Mouse (Mus musculus) limb, embryonic 13.5 days (tissue): Measurements from ENCODE around the gene Unc45b. TPM values are rescaled to one million over a fixed set of nuclear protein-coding genes. Genes with fewer than 3 reads are reported as not detected.
A peak's percentile ranks its signal among the peaks of the same experiment; 100 is the strongest.
"Not testable (repeated sequence)": the region's sequence is repeated elsewhere in the genome, so short reads cannot be mapped to it uniquely, and the experiment has no call there.

Experiments
- ATAC-seq: fragments of 200-750 bp; cut with Nextera tagmentation; 2 replicates; pipeline ENCODE4 v1.8.0; 2017; ENCODE audit warnings: low read depth, moderate number of reproducible peaks, moderate TSS enrichment; ENCODE audit not compliant: low FRiP score
- H3K27ac ChIP-seq: fragments of 300-500 bp; sonication (generic); 2 replicates; pipeline ENCODE4 v1.5.1; 2015; ENCODE audit warnings: inconsistent platforms, mild to moderate bottlenecking, moderate library complexity
- H3K27me3 ChIP-seq: fragments of 300-500 bp; sonication (generic); 2 replicates; pipeline ENCODE4 v1.6.1; 2015; ENCODE audit warnings: mild to moderate bottlenecking, inconsistent platforms
- H3K36me3 ChIP-seq: fragments of 300-500 bp; sonication (generic); 2 replicates; pipeline ENCODE4 v1.6.1; 2015; ENCODE audit warnings: inconsistent platforms, mild to moderate bottlenecking, moderate library complexity
- H3K4me1 ChIP-seq: fragments of 300-500 bp; sonication (generic); 2 replicates; pipeline ENCODE4 v1.6.1; 2015; ENCODE audit warnings: inconsistent platforms
- H3K4me2 ChIP-seq: fragments of 300-500 bp; sonication (generic); replicated peaks from 2 replicates; pipeline ENCODE4 v1.6.1; 2015; ENCODE audit warnings: inconsistent platforms, mild to moderate bottlenecking, moderate library complexity
- H3K4me3 ChIP-seq: fragments of 300-500 bp; sonication (generic); 2 replicates; pipeline ENCODE4 v1.5.1; 2015; ENCODE audit warnings: moderate library complexity, mild to moderate bottlenecking, inconsistent platforms
- H3K9ac ChIP-seq: fragments of 300-500 bp; sonication (generic); 2 replicates; pipeline ENCODE4 v1.6.1; 2015; ENCODE audit warnings: mild to moderate bottlenecking, inconsistent platforms
- H3K9me3 ChIP-seq: fragments of 300-500 bp; sonication (generic); 2 replicates; pipeline ENCODE4 v1.6.1; 2016; ENCODE audit warnings: inconsistent platforms
- WGBS: fragments of 180-500 bp; shearing (Covaris S2); methylation state at CpG from one replicate; pipeline ENCODE4 v1.1.7; 2015; 5-methylcytosine and 5-hydroxymethylcytosine counted together
- polyA plus RNA-seq: library from polyadenylated mRNA; unstranded; fragments of >200 nt; fragmentation: Nextera tagmentation; extraction: Ambion mirVana; gene quantifications from 2 replicates; pipeline ENCODE4 v1.2.1, GENCODE M21; 2015

Unc45b gene
- polyA plus RNA-seq, 1 experiment from 2014 or later = 20.0 TPM

DNA sequence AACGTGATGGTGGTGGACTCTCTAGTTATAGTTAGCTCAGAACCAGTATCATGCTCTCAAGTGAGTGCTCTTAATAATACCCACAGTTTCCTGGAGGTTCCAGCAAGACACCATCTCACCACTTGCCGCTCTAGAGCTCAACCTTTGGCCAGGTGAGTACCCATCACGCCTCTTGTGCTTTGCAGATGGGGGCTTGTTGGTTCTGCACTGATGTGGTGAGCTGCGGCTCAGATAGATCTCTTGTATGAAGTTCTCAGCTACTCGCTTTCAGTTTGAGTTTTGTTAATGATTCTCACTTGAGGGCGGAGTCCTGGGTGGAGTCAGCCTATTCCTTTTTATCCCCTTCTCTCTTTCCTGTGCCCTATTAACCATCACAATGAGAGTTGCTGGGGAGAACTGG is 44.3 kb downstream of the Unc45b start:
- Histone ChIP-seq H3K9ac (no peak overlapping the region), H3K9me3 (no peaks in the 10 kb centered on the region), H3K27me3 (peaks cover 65% of the 10 kb centered on the region), H3K27ac (no peak overlapping the region), H3K36me3 (no peaks in the 10 kb centered on the region), H3K4me3 (no peak overlapping the region), H3K4me2 (no peak overlapping the region), H3K4me1 (0 out of 2 replicates have a peak, but pooled peaks cover 13% of the 10 kb centered on the region)
- WGBS = 72% methylated on average over 6 of the region's 6 CpGs
- no peak for ATAC-seq

DNA sequence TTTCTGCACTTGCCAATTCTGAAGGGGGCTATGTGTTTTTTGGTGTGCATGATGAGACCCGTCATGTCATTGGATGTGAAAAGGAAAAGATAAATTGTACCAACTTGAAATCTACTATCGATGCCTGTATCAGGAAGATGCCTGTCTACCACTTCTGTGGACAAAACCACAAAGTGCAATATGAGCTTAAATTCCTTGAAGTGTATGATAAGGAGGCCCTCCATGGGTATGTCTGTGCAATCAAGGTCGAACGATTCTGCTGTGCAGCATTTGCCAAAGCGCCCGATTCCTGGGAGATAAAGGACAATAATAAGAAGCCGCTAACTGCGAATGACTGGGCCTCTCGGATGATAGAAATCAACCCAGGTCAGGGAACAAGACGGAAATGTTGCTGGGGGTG is 46.6 kb downstream of the Unc45b start:
- peaks cover 45% of the 10 kb centered on the region for H3K27me3 ChIP-seq
- no peak overlapping the region for H3K9ac ChIP-seq
- H3K9me3 ChIP-seq = no peaks in the 10 kb centered on the region
- 0 out of 2 replicates have a peak, but pooled peaks cover 2% of the 10 kb centered on the region for H3K4me1 ChIP-seq
- H3K36me3 ChIP-seq = no peaks in the 10 kb centered on the region
- H3K4me2 ChIP-seq = no peak overlapping the region
- H3K4me3 ChIP-seq = no peak overlapping the region
- WGBS = 83% methylated on average over 10 of the region's 10 CpGs
- ATAC-seq = no peak
- no peak overlapping the region for H3K27ac ChIP-seq

GRCm38 (mm10) chr11:82959613-82960012 is 49.3 kb downstream of the Unc45b start:
- Histone ChIP-seq H3K27ac (no peak overlapping the region), H3K4me3 (no peak overlapping the region), H3K9me3 (no peaks in the 10 kb centered on the region), H3K4me1 (no peaks in the 10 kb centered on the region), H3K36me3 (no peaks in the 10 kb centered on the region), H3K27me3 (peaks cover 18% of the 10 kb centered on the region), H3K9ac (no peak overlapping the region), H3K4me2 (no peak overlapping the region)
- ATAC-seq = no peak
- WGBS = 17% methylated on average over 4 of the region's 4 CpGs

GRCm38 (mm10) chr11:82961743-82962142 is 51.4 kb downstream of the Unc45b start:
- no peak for ATAC-seq
- no peaks in the 10 kb centered on the region for H3K4me1 ChIP-seq
- peaks cover 2% of the 10 kb centered on the region; the same call in 1 of the 2 replicates for H3K27me3 ChIP-seq
- H3K4me3 ChIP-seq = no peak overlapping the region
- 66% methylated on average over 2 of the region's 2 CpGs for WGBS
- no peak overlapping the region for H3K9ac ChIP-seq
- H3K4me2 ChIP-seq = no peak overlapping the region
- no peak overlapping the region for H3K27ac ChIP-seq
- H3K36me3 ChIP-seq = no peaks in the 10 kb centered on the region
- H3K9me3 ChIP-seq = no peaks in the 10 kb centered on the region

GRCm38 (mm10) chr11:82962215-82962614 is 51.9 kb downstream of the Unc45b start:
- Histone ChIP-seq H3K9ac (no peak overlapping the region), H3K4me1 (no peaks in the 10 kb centered on the region), H3K27ac (no peak overlapping the region), H3K36me3 (no peaks in the 10 kb centered on the region), H3K4me2 (no peak overlapping the region), H3K27me3 (peaks cover 2% of the 10 kb centered on the region; the same call in 1 of the 2 replicates), H3K9me3 (no peaks in the 10 kb centered on the region), H3K4me3 (no peak overlapping the region)
- 86% methylated on average over 8 of the region's 8 CpGs for WGBS
- no peak for ATAC-seq

DNA sequence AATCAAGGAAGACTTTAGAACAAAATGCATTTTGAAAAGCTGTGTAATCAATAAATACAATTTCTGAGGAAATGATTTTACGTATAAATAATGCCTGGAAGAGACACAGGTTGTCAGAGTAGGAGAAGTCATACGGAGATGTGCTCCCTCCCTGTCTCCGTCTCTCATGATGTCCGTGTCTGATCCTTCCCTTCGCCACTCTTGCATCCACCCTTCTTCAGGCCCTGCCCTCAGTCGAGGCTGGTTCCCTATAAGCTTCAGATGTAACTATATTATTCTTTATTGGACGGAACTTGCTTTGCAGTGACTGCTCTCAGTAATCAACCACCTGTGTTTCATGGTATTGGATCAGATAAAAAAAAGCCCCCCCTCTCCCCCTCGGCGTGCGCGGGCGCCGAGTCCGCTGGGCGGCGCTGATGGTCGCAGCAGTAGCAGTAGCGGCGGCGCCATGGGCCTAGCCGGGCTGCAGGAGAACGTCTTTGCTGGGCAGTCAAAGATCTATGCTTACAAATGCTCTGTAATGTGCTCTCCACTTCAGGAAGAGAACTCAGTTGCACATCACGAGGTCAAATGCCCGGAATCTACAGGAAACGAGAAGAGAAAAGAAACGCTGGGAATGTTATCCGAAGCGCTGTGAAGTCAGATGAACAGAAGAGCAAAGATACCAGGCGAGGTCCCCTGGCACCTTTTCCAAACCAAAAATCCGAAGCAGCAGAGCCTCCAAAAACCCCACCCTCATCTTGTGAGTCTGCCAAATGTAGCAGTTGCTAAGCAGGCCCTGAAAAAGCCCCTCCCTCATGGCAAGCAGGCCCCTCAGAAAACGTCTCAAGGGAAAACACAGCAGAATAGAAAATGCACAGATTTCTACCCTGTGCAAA is 60.6 kb downstream of the Unc45b start:
- 11% methylated on average over 31 of the region's 31 CpGs for WGBS
- H3K4me3 ChIP-seq = peak overlapping the region; percentile 24
- H3K27me3 ChIP-seq = no peaks in the 10 kb centered on the region
- H3K4me1 ChIP-seq = peaks cover 16% of the 10 kb centered on the region
- peak overlapping the region; percentile 45 for H3K9ac ChIP-seq
- H3K4me2 ChIP-seq = peak overlapping the region; percentile 61
- no peak overlapping the region for H3K27ac ChIP-seq
- ATAC-seq = no peak; the same call in 1 of the 2 replicates
- H3K9me3 ChIP-seq = no peaks in the 10 kb centered on the region
- no peaks in the 10 kb centered on the region for H3K36me3 ChIP-seq

- peak overlapping the region; percentile 45 for H3K9ac ChIP-seq
- peak overlapping the region; percentile 61 for H3K4me2 ChIP-seq
These were observed 61.2 kb downstream of the Unc45b start for GRCm38 (mm10) chr11:82971590-82971974.

DNA sequence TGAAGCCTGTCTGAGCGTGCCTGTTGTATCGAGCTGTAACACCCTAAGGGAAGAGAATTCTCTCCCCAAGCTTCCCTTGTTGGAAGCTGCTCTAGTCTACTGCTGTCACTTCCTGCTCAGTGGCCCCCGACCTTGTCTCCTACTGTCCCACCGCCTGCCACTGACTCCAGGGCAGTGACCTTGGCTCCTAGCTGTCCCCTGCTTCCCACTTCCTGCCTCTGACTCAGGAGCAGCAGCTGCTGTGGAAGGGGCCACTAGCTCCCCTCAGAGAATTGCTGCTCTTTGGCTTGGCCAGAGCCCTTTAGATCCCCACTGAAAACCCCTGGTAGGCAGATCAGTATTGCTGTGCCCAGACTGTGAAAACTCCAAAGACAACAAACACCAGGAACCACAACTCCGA is 63.6 kb downstream of the Unc45b start:
- Histone ChIP-seq H3K9me3 (no peaks in the 10 kb centered on the region), H3K27me3 (no peaks in the 10 kb centered on the region), H3K4me1 (peaks cover 19% of the 10 kb centered on the region), H3K4me2 (no peak overlapping the region), H3K27ac (no peak overlapping the region), H3K36me3 (peaks cover 3% of the 10 kb centered on the region; the same call in 1 of the 2 replicates), H3K4me3 (no peak overlapping the region), H3K9ac (no peak overlapping the region)
- no peak for ATAC-seq
- WGBS = 20% methylated on average over 5 of the region's 5 CpGs

More at GRCm38 (mm10) chr11:82971590-82971974, 61.2 kb downstream of the Unc45b start:
- no peak overlapping the region for H3K27ac ChIP-seq
- H3K36me3 ChIP-seq = no peaks in the 10 kb centered on the region
- peak overlapping the region; percentile 24; the same call in 1 of the 2 replicates for H3K4me3 ChIP-seq
- H3K9me3 ChIP-seq = no peaks in the 10 kb centered on the region
- H3K4me1 ChIP-seq = peaks cover 19% of the 10 kb centered on the region
- H3K27me3 ChIP-seq = no peaks in the 10 kb centered on the region
- 70% methylated on average over 10 of the region's 11 CpGs for WGBS
- ATAC-seq = no peak

DNA sequence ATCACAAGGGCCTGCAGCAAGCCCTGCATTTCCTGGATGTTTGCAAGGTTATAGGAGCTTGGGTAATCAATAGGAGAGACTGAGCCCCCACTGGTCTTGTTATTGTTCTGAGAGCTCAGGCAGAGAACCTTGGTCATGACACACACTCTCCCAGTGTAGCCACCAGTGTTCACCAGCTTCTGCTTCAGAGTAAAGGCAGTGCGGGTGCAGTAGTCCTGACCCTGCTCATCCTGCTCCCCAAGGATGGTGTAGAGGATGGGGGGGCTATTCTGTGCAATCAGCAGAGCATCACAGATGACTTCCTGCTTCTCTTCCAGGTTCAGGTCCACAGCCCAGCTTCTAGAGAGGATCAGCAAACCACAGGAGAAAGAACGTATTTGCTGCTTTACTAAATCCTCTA is 72.1 kb downstream of the Unc45b start:
- peaks cover 67% of the 10 kb centered on the region for H3K36me3 ChIP-seq
- not testable (repeated sequence) for H3K4me2 ChIP-seq, H3K27me3 ChIP-seq, H3K4me1 ChIP-seq, ATAC-seq, H3K27ac ChIP-seq, H3K9ac ChIP-seq, H3K9me3 ChIP-seq, H3K4me3 ChIP-seq
- WGBS = 85% methylated on average over 2 of the region's 2 CpGs

- 0 out of 2 replicates have a peak, but pooled peaks cover 5% of the 10 kb centered on the region for H3K9me3 ChIP-seq
- H3K27ac ChIP-seq = no peak overlapping the region
- H3K36me3 ChIP-seq = peaks cover 67% of the 10 kb centered on the region
- no peak overlapping the region for H3K4me2 ChIP-seq
- no peak overlapping the region for H3K9ac ChIP-seq
- 84% methylated on average over 17 of the region's 17 CpGs for WGBS
- H3K27me3 ChIP-seq = no peaks in the 10 kb centered on the region
- H3K4me3 ChIP-seq = no peak overlapping the region
- no peak for ATAC-seq
- H3K4me1 ChIP-seq = no peaks in the 10 kb centered on the region
These were observed 72.8 kb downstream of the Unc45b start for GRCm38 (mm10) chr11:82983193-82983592.

GRCm38 (mm10) chr11:82987621-82988020 is 77.3 kb downstream of the Unc45b start:
- Histone ChIP-seq H3K27ac (no peak overlapping the region), H3K9ac (no peak overlapping the region), H3K9me3 (0 out of 2 replicates have a peak, but pooled peaks cover 5% of the 10 kb centered on the region), H3K4me2 (no peak overlapping the region), H3K4me1 (peaks cover 19% of the 10 kb centered on the region), H3K36me3 (peaks cover 33% of the 10 kb centered on the region), H3K27me3 (no peaks in the 10 kb centered on the region), H3K4me3 (no peak overlapping the region)
- no peak for ATAC-seq
- WGBS = 89% methylated on average over 6 of the region's 6 CpGs

GRCm38 (mm10) chr11:82989357-82989756 is 79.0 kb downstream of the Unc45b start:
- WGBS = 37% methylated on average over 12 of the region's 12 CpGs
- H3K36me3 ChIP-seq = peaks cover 24% of the 10 kb centered on the region
- H3K4me1 ChIP-seq = peaks cover 19% of the 10 kb centered on the region
- H3K27me3 ChIP-seq = no peaks in the 10 kb centered on the region
- ATAC-seq = no peak
- H3K4me3 ChIP-seq = peak overlapping the region; percentile 53; the same call in 1 of the 2 replicates
- 0 out of 2 replicates have a peak, but pooled peaks cover 5% of the 10 kb centered on the region for H3K9me3 ChIP-seq
- H3K4me2 ChIP-seq = peak overlapping the region; percentile 87
- H3K9ac ChIP-seq = no peak overlapping the region
- no peak overlapping the region for H3K27ac ChIP-seq
